Mouse (Mus musculus): ENCODE data around the gene Tmem72.

DNA sequence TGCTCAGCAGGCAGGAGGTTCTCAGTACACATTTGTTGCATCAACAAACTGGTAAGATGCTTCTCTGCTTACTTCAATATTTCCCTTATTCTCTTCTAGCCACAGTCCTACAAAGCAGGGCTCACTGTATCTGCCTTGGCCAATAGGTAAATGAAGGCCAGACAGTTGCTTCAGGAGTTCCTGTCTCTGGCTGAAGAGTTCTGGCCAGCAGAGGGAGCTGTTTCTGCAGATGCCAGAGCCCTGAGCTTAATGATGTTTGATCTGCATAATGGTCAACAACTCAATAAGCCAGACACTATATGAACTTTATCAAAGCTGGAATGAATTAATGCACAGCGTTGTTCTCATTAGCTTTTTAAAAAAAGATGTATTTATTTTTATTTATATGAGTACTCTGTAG lies 84.6 kb downstream of the Tmem72 start:
- peak; percentile 47; the same call in 1 of the 2 replicates for TF ChIP-seq CTCF (IDR thresholded peaks at IDR 0.05; ENCODE audit: control insufficient read depth, insufficient read depth, insufficient replicate concordance, low read depth, low read length)
- no peak for TF ChIP-seq POLR2A (IDR thresholded peaks at IDR 0.05; ENCODE audit: control insufficient read depth, low read depth, low read length)
